Mouse (Mus musculus) heart, embryonic 16.5 days (tissue): ENCODE data around the gene Gm17535. TPM values are rescaled to one million over a fixed set of nuclear protein-coding genes. Genes with fewer than 3 reads are reported as not detected.
"Not testable (repeated sequence)": the region's sequence is repeated elsewhere in the genome, so short reads cannot be mapped to it uniquely, and the experiment has no call there.

Experiments used
- ATAC-seq: fragments of 200-750 bp; cut with Nextera tagmentation; replicated peaks from 2 replicates; pipeline ENCODE4 v1.8.0; 2017; ENCODE audit warnings: moderate number of reproducible peaks; ENCODE audit not compliant: insufficient read depth, low FRiP score; ENCODE audit errors: extremely low read depth
- H3K27ac ChIP-seq: fragments of 300-500 bp; sonication (generic); 2 replicates; pipeline ENCODE4 v1.5.1; 2014; ENCODE audit warnings: mild to moderate bottlenecking, low read length, control low read depth, moderate library complexity
- H3K27me3 ChIP-seq: fragments of 300-500 bp; sonication (generic); 2 replicates; pipeline ENCODE4 v1.6.1; 2014; ENCODE audit warnings: low read length, mixed read lengths; ENCODE audit not compliant: control insufficient read depth, insufficient read depth
- H3K36me3 ChIP-seq: fragments of 300-500 bp; sonication (generic); 2 replicates; pipeline ENCODE4 v1.6.1; 2014; ENCODE audit not compliant: control insufficient read depth, insufficient read depth
- H3K4me1 ChIP-seq: fragments of 300-500 bp; sonication (generic); 2 replicates; pipeline ENCODE4 v1.6.1; 2014; ENCODE audit warnings: low read length, mixed read lengths; ENCODE audit not compliant: control insufficient read depth, insufficient read depth
- H3K4me2 ChIP-seq: fragments of 300-500 bp; sonication (generic); 2 replicates; pipeline ENCODE4 v1.6.1; 2014; ENCODE audit warnings: low read depth, mild to moderate bottlenecking, control low read depth, low read length
- H3K4me3 ChIP-seq: fragments of 300-500 bp; sonication (generic); 2 replicates; pipeline ENCODE4 v1.5.1; 2014; ENCODE audit warnings: mild to moderate bottlenecking, control low read depth, low read length
- H3K9ac ChIP-seq: fragments of 300-500 bp; sonication (generic); 2 replicates; pipeline ENCODE4 v1.6.1; 2014; ENCODE audit warnings: low read length, control low read depth
- H3K9me3 ChIP-seq: fragments of 300-500 bp; sonication (generic); replicated peaks from 2 replicates; pipeline ENCODE4 v1.6.1; 2016; ENCODE audit warnings: low read length; ENCODE audit not compliant: control insufficient read depth
- WGBS: fragments of 180-500 bp; shearing (Covaris S2); extraction: QIAGEN DNeasy Blood & Tissue Kit; methylation state at CpG from one replicate; pipeline ENCODE4 v1.1.7; 2014; 5-methylcytosine and 5-hydroxymethylcytosine counted together
- polyA plus RNA-seq: library from polyadenylated mRNA; unstranded; fragments of >200 nt; fragmentation: Nextera tagmentation; extraction: Ambion mirVana; gene quantifications from 2 replicates; pipeline ENCODE4 v1.2.1, GENCODE M21; 2015

The Gm17535 gene
- polyA plus RNA-seq, 1 experiment from 2014 or later: not detected

DNA sequence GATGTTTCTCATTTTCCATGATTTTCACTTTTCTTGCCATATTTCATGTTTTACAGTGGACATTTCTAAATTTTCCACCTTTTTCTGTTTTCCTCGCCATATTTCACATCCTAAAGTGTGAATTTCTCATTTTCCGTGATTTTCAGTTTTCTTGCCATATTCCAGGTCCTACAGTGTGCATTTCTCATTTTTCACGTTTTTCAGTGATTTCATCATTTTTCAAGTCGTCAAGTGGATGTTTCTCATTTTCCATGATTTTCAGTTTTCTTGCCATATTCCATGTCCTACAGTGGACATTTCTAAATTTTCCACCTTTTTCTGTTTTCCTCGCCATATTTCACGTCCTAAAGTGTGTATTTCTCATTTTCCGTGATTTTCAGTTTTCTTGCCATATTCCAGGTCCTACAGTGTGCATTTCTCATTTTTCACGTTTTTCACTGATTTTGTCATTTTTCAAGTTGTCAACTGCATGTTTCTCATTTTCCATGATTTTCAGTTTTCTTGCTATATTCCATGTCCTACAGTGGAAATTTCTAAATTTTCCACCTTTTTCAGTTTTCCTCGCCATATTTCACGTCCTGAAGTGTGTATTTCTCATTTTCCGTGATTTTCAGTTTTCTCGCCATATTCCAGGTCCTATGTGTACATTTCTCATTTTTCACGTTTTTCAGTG is 11.0 kb upstream of the Gm17535 start, which contains the start of gene Gm10718:
TSS of gene Gm10718 (plus strand) at position 236 of the 673 bp plus-strand sequence.
- not testable (repeated sequence) for H3K4me3 ChIP-seq, H3K9ac ChIP-seq, H3K27me3 ChIP-seq, H3K36me3 ChIP-seq, ATAC-seq, H3K9me3 ChIP-seq, H3K27ac ChIP-seq, H3K4me2 ChIP-seq, H3K4me1 ChIP-seq
- 72% methylated on average over 9 of the region's 13 CpGs for WGBS

DNA sequence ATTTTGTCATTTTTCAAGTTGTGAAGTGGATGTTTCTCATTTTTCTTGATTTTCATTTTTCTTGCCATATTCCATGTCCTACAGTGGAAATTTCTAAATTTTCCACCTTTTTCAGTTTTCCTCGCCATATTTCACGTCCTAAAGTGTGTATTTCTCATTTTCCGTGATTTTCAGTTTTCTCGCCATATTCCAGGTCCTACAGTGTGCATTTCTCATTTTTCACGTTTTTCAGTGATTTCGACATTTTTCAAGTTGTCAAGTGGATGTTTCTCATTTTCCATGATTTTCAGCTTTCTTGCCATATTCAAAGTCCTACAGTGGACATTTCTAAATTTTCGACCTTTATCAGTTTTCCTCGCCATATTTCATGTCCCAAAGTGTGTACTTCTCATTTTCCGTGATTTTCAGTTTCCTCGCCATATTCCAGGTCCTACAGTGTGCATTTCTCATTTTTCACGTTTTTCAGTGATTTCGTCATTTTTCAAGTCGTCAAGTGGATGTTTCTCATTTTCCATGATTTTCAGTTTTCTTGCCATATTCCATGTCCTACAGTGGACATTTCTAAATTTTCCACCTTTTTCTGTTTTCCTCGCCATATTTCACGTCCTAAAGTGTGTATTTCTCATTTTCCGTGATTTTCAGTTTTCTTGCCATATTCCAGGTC is 10.3 kb upstream of the Gm17535 start:
- WGBS: 63% methylated on average over 15 of the region's 16 CpGs
- not testable (repeated sequence) for H3K4me3 ChIP-seq, ATAC-seq, H3K36me3 ChIP-seq, H3K27me3 ChIP-seq, H3K4me1 ChIP-seq, H3K4me2 ChIP-seq, H3K27ac ChIP-seq, H3K9ac ChIP-seq, H3K9me3 ChIP-seq

GRCm38 (mm10) chr9:3024912-3025467 is 9.4 kb upstream of the Gm17535 start, which contains the start of gene Gm10717:
Gene Gm10717 (plus strand): TSS chr9:3025417.
- H3K36me3 ChIP-seq, H3K27me3 ChIP-seq, H3K4me1 ChIP-seq, H3K4me2 ChIP-seq, H3K4me3 ChIP-seq, H3K9ac ChIP-seq, ATAC-seq, H3K9me3 ChIP-seq, H3K27ac ChIP-seq: not testable (repeated sequence)
- 70% methylated on average over 12 of the region's 12 CpGs for WGBS

DNA sequence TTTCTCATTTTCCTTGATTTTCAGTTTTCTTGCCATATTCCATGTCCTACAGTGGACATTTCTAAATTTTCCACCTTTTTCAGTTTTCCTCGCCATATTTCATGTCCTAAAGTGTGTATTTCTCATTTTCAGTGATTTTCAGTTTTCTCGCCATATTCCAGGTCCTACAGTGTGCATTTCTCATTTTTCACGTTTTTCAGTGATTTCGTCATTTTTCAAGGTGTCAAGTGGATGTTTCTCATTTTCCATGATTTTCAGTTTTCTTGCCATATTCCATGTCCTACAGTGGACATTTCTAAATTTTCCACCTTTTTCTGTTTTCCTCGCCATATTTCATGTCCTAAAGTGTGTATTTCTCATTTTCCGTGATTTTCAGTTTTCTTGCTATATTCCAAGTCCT is 8.7 kb upstream of the Gm17535 start:
- not testable (repeated sequence) for ATAC-seq, H3K36me3 ChIP-seq, H3K9me3 ChIP-seq, H3K27me3 ChIP-seq, H3K4me1 ChIP-seq, H3K27ac ChIP-seq, H3K4me2 ChIP-seq, H3K4me3 ChIP-seq, H3K9ac ChIP-seq
- WGBS: 56% methylated on average over 4 of the region's 6 CpGs

- H3K27ac ChIP-seq, H3K9ac ChIP-seq, H3K4me1 ChIP-seq, H3K4me3 ChIP-seq, H3K27me3 ChIP-seq, H3K4me2 ChIP-seq, H3K9me3 ChIP-seq, H3K36me3 ChIP-seq, ATAC-seq: not testable (repeated sequence)
- 70% methylated on average over 5 of the region's 5 CpGs for WGBS
Measured at GRCm38 (mm10) chr9:3026136-3026535, 8.3 kb upstream of the Gm17535 start.

- H3K9ac ChIP-seq, H3K9me3 ChIP-seq, ATAC-seq, H3K4me2 ChIP-seq, H3K4me1 ChIP-seq, H3K27ac ChIP-seq, H3K36me3 ChIP-seq, H3K27me3 ChIP-seq, H3K4me3 ChIP-seq: not testable (repeated sequence)
- 64% methylated on average over 9 of the region's 9 CpGs for WGBS
Measured at GRCm38 (mm10) chr9:3026741-3027140, 7.7 kb upstream of the Gm17535 start.

GRCm38 (mm10) chr9:3027200-3027599 is 7.2 kb upstream of the Gm17535 start:
- 67% methylated on average over 9 of the region's 9 CpGs for WGBS
- H3K4me1 ChIP-seq, H3K27me3 ChIP-seq, ATAC-seq, H3K9ac ChIP-seq, H3K4me2 ChIP-seq, H3K36me3 ChIP-seq, H3K4me3 ChIP-seq, H3K27ac ChIP-seq, H3K9me3 ChIP-seq: not testable (repeated sequence)

DNA sequence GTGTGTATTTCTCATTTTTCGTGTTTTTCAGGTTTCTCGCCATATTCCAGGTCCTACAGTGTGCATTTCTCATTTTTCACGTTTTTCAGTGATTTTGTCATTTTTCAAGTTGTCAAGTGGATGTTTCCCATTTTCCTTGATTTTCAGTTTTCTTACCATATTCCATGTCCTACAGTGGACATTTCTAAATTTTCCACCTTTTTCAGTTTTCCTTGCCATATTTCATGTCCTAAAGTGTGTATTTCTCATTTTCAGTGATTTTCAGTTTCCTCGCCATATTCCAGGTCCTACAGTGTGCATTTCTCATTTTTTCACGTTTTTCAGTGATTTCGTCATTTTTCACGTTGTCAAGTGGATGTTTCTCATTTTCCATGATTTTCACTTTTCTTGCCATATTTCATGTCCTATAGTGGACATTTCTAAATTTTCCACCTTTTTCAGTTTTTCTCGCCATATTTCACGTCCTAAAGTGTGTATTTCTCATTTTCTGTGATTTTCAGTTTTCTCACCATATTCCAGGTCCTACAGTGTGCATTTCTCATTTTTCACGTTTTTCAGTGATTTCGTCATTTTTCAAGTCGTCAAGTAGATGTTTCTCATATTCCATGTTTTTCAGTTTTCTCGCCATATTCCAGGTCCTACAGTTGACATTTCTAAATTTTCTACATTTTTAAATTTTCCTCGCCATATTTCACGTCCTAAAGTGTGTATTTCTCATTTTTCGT is 5.0 kb upstream of the Gm17535 start:
- 61% methylated on average over 11 of the region's 16 CpGs for WGBS
- H3K4me3 ChIP-seq: not testable (repeated sequence)

More for the DNA sequence above, 5.0 kb upstream of the Gm17535 start:
- not testable (repeated sequence) for H3K27ac ChIP-seq, H3K27me3 ChIP-seq, ATAC-seq, H3K9ac ChIP-seq, H3K4me1 ChIP-seq, H3K9me3 ChIP-seq, H3K4me2 ChIP-seq, H3K36me3 ChIP-seq
